Mouse (Mus musculus) lung, adult 2 months (tissue): ENCODE measurements around the gene Dpy30. TPM values are rescaled to one million over a fixed set of nuclear protein-coding genes. Genes with fewer than 3 reads are reported as not detected.

ENCODE experiments used
- DNase-seq: peaks from one replicate; pipeline ENCODE4 v3.0.0; 2022
- H3K4me1 ChIP-seq: fragments of 200-500 bp; 2 replicates; pipeline ENCODE4 v1.6.1; 2011; ENCODE audit warnings: low read length; ENCODE audit not compliant: control insufficient read depth, insufficient read depth
- H3K4me3 ChIP-seq: fragments of 200-500 bp; replicated peaks from 2 replicates; pipeline ENCODE3; 2011; ENCODE audit warnings: low read depth, mild to moderate bottlenecking, control low read depth, low read length; ENCODE audit errors: extremely low read depth
- CTCF ChIP-seq: fragments of 200-500 bp; IDR thresholded peaks from 2 replicates; pipeline ENCODE4 v1.5.1; 2011; ENCODE audit warnings: mild to moderate bottlenecking, low read length, control low read depth; ENCODE audit not compliant: insufficient read depth
- POLR2A ChIP-seq: fragments of 200-500 bp; IDR thresholded peaks from 2 replicates; pipeline ENCODE4 v1.6.1; 2011; ENCODE audit warnings: low read depth, mild to moderate bottlenecking, control low read depth, low read length, borderline replicate concordance; ENCODE audit errors: extremely low read depth
- WGBS: fragments of 180-500 bp; shearing (Covaris S2); methylation state at CpG from one replicate; pipeline ENCODE4 v1.1.7; 2018; 5-methylcytosine and 5-hydroxymethylcytosine counted together
- polyA plus RNA-seq: library from polyadenylated mRNA; depleted of rRNA; stranded (reverse); fragments of >200 nt; gene quantifications from 2 replicates; pipeline ENCODE4 v1.2.3, GENCODE M21; 2012

The Dpy30 gene
- polyA plus RNA-seq, 1 experiment, result 28.7 TPM

GRCm38 (mm10) chr17:74284397-74285115 is 39.2 kb downstream of the Dpy30 start:
- peaks cover 3% of the 10 kb centered on the region for H3K4me1 ChIP-seq
- DNase-seq, result no peak
- TF ChIP-seq POLR2A (no peak), CTCF (no peak)
- no peak overlapping the region for H3K4me3 ChIP-seq
- WGBS, result 60% methylated on average over 2 of the region's 2 CpGs

DNA sequence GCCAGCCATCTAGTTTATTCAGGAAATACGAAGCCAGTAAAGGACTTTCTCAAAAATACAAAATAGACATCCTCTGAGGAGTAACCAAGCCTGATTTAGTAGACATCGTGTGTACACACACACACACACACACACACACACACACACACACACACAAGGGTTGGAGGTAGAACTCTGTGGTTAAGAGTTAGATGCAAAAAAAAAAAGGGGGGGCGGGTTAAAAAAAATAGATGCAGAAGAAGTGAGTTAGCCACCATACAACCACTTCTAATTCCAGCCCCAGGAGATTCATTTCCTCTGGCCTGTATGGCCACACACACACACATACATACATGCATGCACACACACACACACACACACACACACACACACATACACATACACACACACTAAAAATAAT is 41.7 kb downstream of the Dpy30 start:
- H3K4me1 ChIP-seq, result peaks cover 3% of the 10 kb centered on the region
- WGBS, result 81% methylated on average over 3 of the region's 3 CpGs
- DNase-seq, result no peak
- TF ChIP-seq POLR2A (no peak), CTCF (no peak)
- H3K4me3 ChIP-seq, result no peak overlapping the region

- 91% methylated on average over 8 of the region's 8 CpGs for WGBS
- TF ChIP-seq CTCF, result no peak
- no peak for TF ChIP-seq POLR2A
- no peak for DNase-seq
- no peaks in the 10 kb centered on the region; the same call in none of the 2 replicates for H3K4me1 ChIP-seq
- H3K4me3 ChIP-seq, result no peak overlapping the region
Measured at GRCm38 (mm10) chr17:74278966-74279869, 44.5 kb downstream of the Dpy30 start.

GRCm38 (mm10) chr17:74274471-74274870 is 49.3 kb downstream of the Dpy30 start:
- 27% methylated on average over 3 of the region's 3 CpGs for WGBS
- no peak overlapping the region for H3K4me3 ChIP-seq
- DNase-seq, result no peak
- no peaks in the 10 kb centered on the region; the same call in 1 of the 2 replicates for H3K4me1 ChIP-seq
- no peak for TF ChIP-seq CTCF
- no peak for TF ChIP-seq POLR2A

DNA sequence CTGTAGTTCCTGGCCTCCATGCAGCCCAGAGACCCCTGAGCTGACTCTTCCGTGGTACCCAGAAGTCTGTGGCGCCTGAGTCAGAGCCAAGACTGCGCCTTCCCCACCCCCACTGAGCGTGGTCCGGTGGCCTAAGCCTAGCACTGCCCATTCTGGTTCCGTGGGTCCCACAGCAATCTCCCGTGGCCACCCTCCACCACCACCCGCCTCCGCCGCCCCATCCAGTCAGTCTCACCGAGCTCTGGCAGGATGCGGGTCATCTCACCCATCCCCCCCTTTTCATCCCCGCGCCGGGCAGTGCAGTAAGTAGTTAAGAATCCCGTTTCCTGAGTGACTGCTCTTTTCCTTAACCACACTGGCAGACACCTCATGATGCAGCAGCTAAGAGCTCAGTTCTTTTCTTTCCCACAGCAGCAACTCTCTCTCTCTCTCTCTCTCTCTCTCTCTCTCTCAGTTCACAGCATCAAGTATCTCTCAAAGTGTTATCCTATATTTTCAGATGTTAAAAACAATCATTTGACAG is 51.0 kb downstream of the Dpy30 start:
- no peaks in the 10 kb centered on the region for H3K4me1 ChIP-seq
- 76% methylated on average over 16 of the region's 16 CpGs for WGBS
- DNase-seq, result no peak
- TF ChIP-seq CTCF, result no peak
- no peak for TF ChIP-seq POLR2A
- no peak overlapping the region for H3K4me3 ChIP-seq

GRCm38 (mm10) chr17:74271541-74272268 is 52.0 kb downstream of the Dpy30 start:
- 98% methylated on average over 3 of the region's 3 CpGs for WGBS
- no peaks in the 10 kb centered on the region for H3K4me1 ChIP-seq
- no peak for TF ChIP-seq POLR2A
- TF ChIP-seq CTCF, result no peak
- H3K4me3 ChIP-seq, result no peak overlapping the region
- no peak for DNase-seq

DNA sequence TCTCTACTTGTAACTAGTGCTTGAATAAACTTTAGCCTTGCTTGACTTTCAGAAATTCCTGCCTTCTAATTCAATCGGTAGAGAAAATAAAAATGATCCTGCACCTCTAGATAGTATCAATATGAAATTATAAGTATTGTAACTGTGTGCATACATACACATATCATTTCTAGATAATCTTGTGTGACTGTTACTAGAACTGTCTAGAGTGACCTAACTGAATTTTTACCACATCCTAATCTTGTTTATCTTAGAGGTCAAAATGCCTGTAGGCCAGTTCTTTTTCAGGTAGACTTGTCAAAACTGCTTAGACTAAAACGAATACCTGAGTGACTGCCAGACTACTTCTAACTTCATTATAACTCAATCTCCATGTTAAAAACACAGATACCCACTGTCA is 53.5 kb downstream of the Dpy30 start:
- Histone ChIP-seq H3K4me1 (peaks cover 2% of the 10 kb centered on the region; the same call in 1 of the 2 replicates), H3K4me3 (no peak overlapping the region)
- TF ChIP-seq POLR2A (no peak), CTCF (no peak)
- DNase-seq, result no peak
- WGBS, result 43% methylated on average over 2 of the region's 2 CpGs

DNA sequence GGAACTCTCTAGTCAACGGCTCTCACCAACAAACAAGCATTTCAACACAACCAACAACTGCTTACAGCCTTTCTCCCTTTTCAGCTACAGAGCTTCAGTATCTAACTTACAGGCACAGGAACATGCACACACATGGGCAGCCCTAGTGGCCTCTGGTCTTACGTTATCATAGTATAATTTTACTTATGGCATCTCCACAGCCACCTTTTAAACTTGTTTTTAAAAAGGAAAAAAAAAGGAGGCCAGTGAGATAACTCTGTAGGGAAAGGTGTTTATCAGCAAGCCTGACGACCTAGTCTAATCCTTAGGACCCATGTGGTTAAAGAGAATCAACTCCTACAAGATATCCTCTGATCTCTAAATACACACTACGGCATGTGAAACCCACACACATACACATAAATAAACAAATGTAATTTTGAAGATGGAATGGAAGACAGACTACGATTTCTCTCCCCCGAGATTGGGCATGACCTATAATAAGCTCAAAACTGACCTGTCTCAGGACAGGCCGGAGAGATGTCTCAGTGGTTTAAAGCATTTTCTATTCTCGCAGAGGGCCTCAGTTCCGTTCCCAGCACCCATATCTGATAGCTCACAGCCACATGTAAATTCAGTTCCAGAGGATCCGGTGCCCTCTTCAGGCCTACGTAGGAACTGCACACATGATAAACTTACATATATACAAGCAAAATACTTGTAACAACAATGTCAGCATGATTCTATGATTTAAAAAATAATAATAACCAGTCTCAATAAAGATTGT is 56.1 kb downstream of the Dpy30 start:
- no peak for DNase-seq
- no peak overlapping the region for H3K4me3 ChIP-seq
- 91% methylated on average over 11 of the region's 11 CpGs for WGBS
- TF ChIP-seq CTCF (no peak), POLR2A (no peak)
- H3K4me1 ChIP-seq, result peaks cover 14% of the 10 kb centered on the region

DNA sequence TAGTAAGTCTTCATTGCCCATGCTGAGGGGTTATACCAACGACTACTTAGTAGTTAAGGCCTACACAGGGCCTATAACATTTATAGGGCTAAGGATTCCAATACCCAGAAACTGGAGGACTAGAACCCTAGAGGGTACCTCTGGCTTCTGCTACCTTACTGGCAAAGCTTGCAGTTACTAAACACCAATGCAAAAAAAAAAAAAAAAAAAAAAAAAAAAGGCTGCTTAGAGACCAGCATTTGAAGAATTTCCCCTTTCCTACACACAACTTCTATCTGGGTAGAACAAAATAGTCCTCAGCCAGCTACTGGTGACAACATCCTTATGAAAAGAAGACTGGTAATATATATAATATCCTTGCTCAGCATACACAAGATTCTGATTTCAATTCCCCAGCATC is 58.1 kb downstream of the Dpy30 start:
- 34% methylated on average over 1 of the region's 1 CpGs for WGBS
- Histone ChIP-seq H3K4me3 (no peak overlapping the region), H3K4me1 (peaks cover 17% of the 10 kb centered on the region)
- no peak for TF ChIP-seq CTCF
- no peak for TF ChIP-seq POLR2A
- DNase-seq, result no peak

DNA sequence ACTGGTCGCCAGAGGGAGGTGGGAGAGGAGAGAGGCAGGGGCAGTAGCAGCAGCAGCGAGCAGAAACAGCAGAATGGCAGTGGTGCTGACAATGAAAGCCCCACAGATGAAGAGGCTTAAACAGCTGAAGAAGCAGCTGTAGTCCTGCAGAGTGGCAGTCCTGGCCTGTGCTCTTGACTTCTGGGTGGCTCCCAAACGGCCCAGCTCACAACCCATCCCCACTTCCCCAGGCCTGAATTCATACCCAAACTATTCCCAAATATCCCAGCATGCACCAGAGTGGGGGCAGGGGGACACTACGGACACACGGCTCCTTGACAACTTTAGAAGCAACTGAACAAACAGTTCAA is 58.6 kb downstream of the Dpy30 start:
- H3K4me1 ChIP-seq, result peaks cover 17% of the 10 kb centered on the region
- 25% methylated on average over 5 of the region's 5 CpGs for WGBS
- no peak for DNase-seq
- H3K4me3 ChIP-seq, result no peak overlapping the region
- no peak for TF ChIP-seq CTCF
- TF ChIP-seq POLR2A, result no peak
